Mouse (Mus musculus): Measurements from ENCODE around the gene Map3k6.

DNA sequence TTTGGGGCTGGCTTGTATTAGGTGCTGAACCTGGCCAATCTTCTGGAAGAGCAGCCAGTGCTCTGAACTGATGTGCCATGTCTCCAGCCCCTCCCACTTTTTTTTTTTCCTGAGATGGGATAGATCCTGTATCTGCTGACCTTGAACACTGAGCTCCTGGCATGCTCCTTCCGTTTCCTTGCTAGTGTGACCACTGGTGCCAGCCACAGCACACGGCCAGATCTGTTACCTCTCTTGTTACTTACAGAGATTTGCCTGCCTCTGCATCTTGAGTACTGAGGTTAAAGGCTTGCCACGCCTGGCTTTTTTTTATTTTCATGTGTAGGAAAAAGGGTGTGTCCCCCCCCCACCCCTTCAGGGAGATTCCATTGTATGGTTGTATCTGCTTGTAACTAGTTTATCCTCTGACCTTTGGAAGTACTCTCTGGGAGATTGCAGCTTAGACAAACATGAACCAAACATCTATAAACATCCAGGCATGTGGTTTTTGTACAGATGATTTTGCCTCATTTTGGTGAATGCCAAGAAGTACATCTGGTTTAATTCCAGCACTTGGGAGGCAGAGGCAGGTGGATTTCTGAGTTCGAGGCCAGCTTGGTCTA, 46.0 kb downstream of the Map3k6 start:
- TF ChIP-seq CTCF (IDR thresholded peaks at IDR 0.05) (no peak), POLR2A (IDR thresholded peaks at IDR 0.05; ENCODE audit: insufficient read depth, low read depth, low read length) (no peak), EP300 (IDR thresholded peaks at IDR 0.05; ENCODE audit: insufficient read depth, low read depth, low read length) (no peak)

Data from heart, adult 2 months (tissue).